Mouse (Mus musculus) gastrocnemius, adult 2 months (tissue): ENCODE measurements around the gene Uroc1. TPM values are rescaled to one million over a fixed set of nuclear protein-coding genes. Genes with fewer than 3 reads are reported as not detected.
A peak's percentile ranks its signal among the peaks of the same experiment; 100 is the strongest.

Source experiments
- DNase-seq: peaks from one replicate; pipeline ENCODE4 v3.0.0; 2022
- H3K27ac ChIP-seq: fragments of 200-600 bp; 2 replicates; pipeline ENCODE4 v1.8.1; 2022; ENCODE audit warnings: mild to moderate bottlenecking
- H3K4me3 ChIP-seq: fragments of 200-600 bp; 2 replicates; pipeline ENCODE4 v1.8.1; 2022; ENCODE audit warnings: mild to moderate bottlenecking, moderate library complexity
- CTCF ChIP-seq: fragments of 200-600 bp; IDR thresholded peaks from 2 replicates; pipeline ENCODE4 v1.8.1; 2022; ENCODE audit warnings: antibody characterized with exemption, mild to moderate bottlenecking, moderate library complexity
- intact Hi-C: fragments of 180-260 bp; cut with DNase I; formaldehyde crosslinking; loops from one replicate; pipeline ENCODE4 v1.15.1; 2025
- total RNA-seq, 2 experiments: library from RNA; stranded (reverse); gene quantifications; 2 replicates each; pipeline ENCODE4 v1.2.3; 2021

Uroc1 gene
- total RNA-seq, 2 experiments from 2014 or later = not detected

GRCm38 (mm10) chr6:90324026-90324425 is 9.1 kb upstream of the Uroc1 start:
- intact Hi-C loops = loop anchor here (10.0 kb wide), 1 partner anchor 649 kb away; no protein-coding TSS in a partner anchor

GRCm38 (mm10) chr6:90324463-90324862 is 8.6 kb upstream of the Uroc1 start:
- no peak for TF ChIP-seq CTCF
- Histone ChIP-seq H3K27ac (no peak overlapping the region), H3K4me3 (no peak overlapping the region; the same call in 1 of the 2 replicates)
- DNase-seq = no peak
- intact Hi-C loops = loop anchor here (10.0 kb wide), 1 partner anchor 650 kb away; no protein-coding TSS in a partner anchor

More at GRCm38 (mm10) chr6:90324026-90324425, 9.1 kb upstream of the Uroc1 start:
- no peak for TF ChIP-seq CTCF
- no peak overlapping the region for H3K4me3 ChIP-seq
- peak; percentile 26 for DNase-seq
- no peak overlapping the region for H3K27ac ChIP-seq

- no peak within 1 kb of the TSS for H3K27ac ChIP-seq
- H3K4me3 ChIP-seq = peak within 1 kb of the TSS; percentile 56
- intact Hi-C loops = loop anchor here (10.0 kb wide), 1 partner anchor 650 kb away; no protein-coding TSS in a partner anchor
- DNase-seq = peak; percentile 76
- TF ChIP-seq CTCF = no peak
Observed at GRCm38 (mm10) chr6:90324991-90325390, 8.1 kb upstream of the Uroc1 start, which contains the start of gene Chst13. Gene Chst13 (minus strand): TSS chr6:90325185.

DNA sequence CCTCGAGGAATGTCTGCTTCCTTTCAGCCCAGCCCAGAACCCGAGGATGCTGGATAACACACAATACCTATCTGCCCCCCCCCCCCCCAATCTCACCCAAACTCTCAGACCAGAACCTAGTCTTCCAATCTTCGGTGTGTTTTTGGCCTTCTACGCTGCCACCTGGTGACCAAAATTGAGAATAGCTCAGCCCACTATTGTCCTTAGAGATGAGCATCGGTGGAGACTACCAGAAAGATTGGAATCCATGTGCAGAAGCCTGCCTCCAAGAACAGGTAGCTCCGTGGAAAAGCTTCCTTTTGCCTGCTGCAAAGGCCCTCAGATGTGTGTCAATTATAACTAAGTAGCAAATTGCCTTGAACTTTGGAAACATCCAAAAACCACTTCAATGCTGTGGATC is 5.4 kb upstream of the Uroc1 start:
- intact Hi-C loops = loop anchor here (10.0 kb wide), 1 partner anchor 653 kb away; no protein-coding TSS in a partner anchor
- H3K4me3 ChIP-seq = no peak overlapping the region
- no peak overlapping the region for H3K27ac ChIP-seq
- DNase-seq = no peak
- TF ChIP-seq CTCF = peak; percentile 53

- H3K4me3 ChIP-seq = no peak overlapping the region
- TF ChIP-seq CTCF = no peak
- no peak overlapping the region for H3K27ac ChIP-seq
- peak; percentile 66 for DNase-seq
- intact Hi-C loops = loop anchor here (10.0 kb wide), 1 partner anchor 655 kb away; no protein-coding TSS in a partner anchor
Observed at GRCm38 (mm10) chr6:90329953-90330352, 3.1 kb upstream of the Uroc1 start.

- Histone ChIP-seq H3K4me3 (no peak overlapping the region), H3K27ac (no peak overlapping the region)
- TF ChIP-seq CTCF = no peak
- intact Hi-C loops = no loop called here
- no peak for DNase-seq
Observed at GRCm38 (mm10) chr6:90334244-90334643, 1.2 kb downstream of the Uroc1 start.

- intact Hi-C loops = no loop called here
- no peak overlapping the region for H3K27ac ChIP-seq
- TF ChIP-seq CTCF = no peak
Observed at GRCm38 (mm10) chr6:90342343-90342742, 9.3 kb downstream of the Uroc1 start.

DNA sequence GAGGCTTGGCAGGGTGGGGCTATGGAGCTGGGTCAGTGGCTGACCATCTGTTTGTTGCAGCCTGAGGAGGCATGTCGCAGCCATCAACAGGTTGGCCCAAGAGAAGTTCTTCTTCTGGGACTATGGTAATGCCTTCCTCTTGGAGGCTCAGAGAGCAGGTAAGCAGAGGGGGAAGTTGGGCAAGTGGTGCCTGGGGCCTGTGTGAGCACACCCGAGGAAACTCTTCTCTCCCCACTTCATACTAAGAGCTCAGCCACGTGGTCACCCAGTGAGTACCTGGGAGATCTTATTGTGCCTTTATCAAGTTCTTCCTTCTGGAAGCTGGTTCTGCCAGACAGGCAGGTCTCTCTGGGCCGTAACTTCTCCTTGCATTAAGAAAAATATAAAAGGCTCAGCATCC is 14.1 kb downstream of the Uroc1 start:
- intact Hi-C loops = no loop called here
- H3K4me3 ChIP-seq = no peak overlapping the region
- H3K27ac ChIP-seq = no peak overlapping the region
- no peak for TF ChIP-seq CTCF
- no peak for DNase-seq

More at GRCm38 (mm10) chr6:90342343-90342742, 9.3 kb downstream of the Uroc1 start:
- H3K4me3 ChIP-seq = no peak overlapping the region
- DNase-seq = no peak

- DNase-seq = no peak
- intact Hi-C loops = no loop called here
- no peak overlapping the region for H3K4me3 ChIP-seq
- H3K27ac ChIP-seq = no peak overlapping the region
- TF ChIP-seq CTCF = no peak
Observed at GRCm38 (mm10) chr6:90348500-90348899, 15.4 kb downstream of the Uroc1 start.

DNA sequence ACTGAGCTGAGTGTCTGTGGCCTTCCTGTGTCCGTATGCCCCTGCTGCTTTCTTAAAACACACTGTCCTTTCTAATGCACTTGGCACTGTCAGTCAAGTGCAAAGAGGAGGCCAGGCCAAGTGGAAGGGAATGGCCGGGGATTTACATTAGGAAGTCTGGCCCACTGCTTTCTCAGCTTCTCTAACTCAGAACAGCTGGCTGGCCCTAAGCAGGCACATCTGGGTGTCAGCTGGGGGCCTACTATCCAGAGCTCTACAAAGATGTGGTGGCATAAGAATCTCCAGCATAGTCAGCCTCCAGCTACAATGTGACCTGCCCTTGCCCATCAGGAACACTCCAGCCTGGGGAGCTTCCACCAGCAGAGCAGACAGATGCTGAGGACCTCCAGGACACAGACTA is 16.9 kb downstream of the Uroc1 start:
- no peak overlapping the region for H3K27ac ChIP-seq
- intact Hi-C loops = no loop called here
- no peak for TF ChIP-seq CTCF
- no peak for DNase-seq
- no peak overlapping the region for H3K4me3 ChIP-seq

DNA sequence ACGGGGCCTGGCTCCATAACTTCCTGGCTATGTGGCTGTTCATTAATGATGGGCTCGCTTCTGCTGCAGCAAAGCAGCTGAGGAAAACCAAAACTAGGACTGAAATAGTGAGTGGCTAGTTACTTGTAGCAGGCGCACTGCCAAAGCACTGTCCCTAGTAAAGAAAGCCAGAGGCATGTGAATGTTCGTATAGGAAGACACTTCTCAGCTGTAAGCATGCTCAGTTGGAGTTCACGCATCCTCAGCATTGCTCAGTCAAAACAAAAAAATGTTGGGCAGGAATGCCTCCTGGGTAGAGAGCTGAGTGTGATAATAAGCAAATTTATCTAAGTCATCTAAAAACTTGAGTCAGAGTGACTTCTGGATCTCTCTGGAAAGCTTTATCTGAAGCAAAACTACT is 25.1 kb downstream of the Uroc1 start:
- intact Hi-C loops = no loop called here
- H3K4me3 ChIP-seq = no peak overlapping the region
- TF ChIP-seq CTCF = no peak
- peak overlapping the region; percentile 8; the same call in 1 of the 2 replicates for H3K27ac ChIP-seq
- DNase-seq = no peak

GRCm38 (mm10) chr6:90359445-90359844 is 26.4 kb downstream of the Uroc1 start:
- intact Hi-C loops = no loop called here
- DNase-seq = no peak
- Histone ChIP-seq H3K27ac (peak overlapping the region; percentile 70), H3K4me3 (no peak overlapping the region)
- TF ChIP-seq CTCF = no peak

GRCm38 (mm10) chr6:90360024-90360781 is 27.1 kb downstream of the Uroc1 start:
- intact Hi-C loops = no loop called here
- TF ChIP-seq CTCF = no peak
- Histone ChIP-seq H3K4me3 (peak overlapping the region; percentile 7), H3K27ac (peak overlapping the region; percentile 70)
- peak; percentile 78 for DNase-seq
